Mouse (Mus musculus) right cerebral cortex, postnatal 10 days (tissue): ENCODE data around the gene Stxbp3.
A peak's percentile ranks its signal among the peaks of the same experiment; 100 is the strongest.
"Not testable (repeated sequence)": the region's sequence is repeated elsewhere in the genome, so short reads cannot be mapped to it uniquely, and the experiment has no call there.

Experiments used
- DNase-seq, 2 experiments: peaks; one replicate each; pipeline ENCODE4 v3.0.0; 2021; ENCODE audit warnings: low spot score in 2 of 2

The Stxbp3 gene

DNA sequence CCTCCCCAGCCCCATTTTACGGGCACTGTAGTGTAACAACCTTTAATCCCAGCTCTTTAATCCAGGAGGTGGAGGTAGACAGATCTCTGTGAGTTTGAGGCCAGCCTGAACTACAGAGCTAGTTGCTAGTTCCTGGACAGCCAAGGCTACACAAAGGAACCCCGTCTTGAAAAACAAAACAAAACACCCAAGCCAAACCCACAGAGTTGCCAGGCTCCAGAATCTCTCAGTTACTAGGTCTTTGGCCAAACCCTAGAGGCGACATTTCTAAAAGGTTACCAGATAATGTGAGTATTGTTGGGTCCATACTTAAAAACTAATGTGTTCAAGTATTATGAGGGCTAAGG lies 16.8 kb upstream of the Stxbp3 start:
- DNase-seq: no peak

- no peak for DNase-seq
Observed at GRCm38 (mm10) chr3:108856386-108857123, 16.2 kb upstream of the Stxbp3 start.

GRCm38 (mm10) chr3:108855864-108856263 lies 15.5 kb upstream of the Stxbp3 start:
- DNase-seq: peak; percentile 63 to 69

- peak; percentile 79 to 90 for DNase-seq
Observed at GRCm38 (mm10) chr3:108855371-108855770, 15.0 kb upstream of the Stxbp3 start.

GRCm38 (mm10) chr3:108853266-108853665 lies 12.9 kb upstream of the Stxbp3 start:
- DNase-seq: no peak

DNA sequence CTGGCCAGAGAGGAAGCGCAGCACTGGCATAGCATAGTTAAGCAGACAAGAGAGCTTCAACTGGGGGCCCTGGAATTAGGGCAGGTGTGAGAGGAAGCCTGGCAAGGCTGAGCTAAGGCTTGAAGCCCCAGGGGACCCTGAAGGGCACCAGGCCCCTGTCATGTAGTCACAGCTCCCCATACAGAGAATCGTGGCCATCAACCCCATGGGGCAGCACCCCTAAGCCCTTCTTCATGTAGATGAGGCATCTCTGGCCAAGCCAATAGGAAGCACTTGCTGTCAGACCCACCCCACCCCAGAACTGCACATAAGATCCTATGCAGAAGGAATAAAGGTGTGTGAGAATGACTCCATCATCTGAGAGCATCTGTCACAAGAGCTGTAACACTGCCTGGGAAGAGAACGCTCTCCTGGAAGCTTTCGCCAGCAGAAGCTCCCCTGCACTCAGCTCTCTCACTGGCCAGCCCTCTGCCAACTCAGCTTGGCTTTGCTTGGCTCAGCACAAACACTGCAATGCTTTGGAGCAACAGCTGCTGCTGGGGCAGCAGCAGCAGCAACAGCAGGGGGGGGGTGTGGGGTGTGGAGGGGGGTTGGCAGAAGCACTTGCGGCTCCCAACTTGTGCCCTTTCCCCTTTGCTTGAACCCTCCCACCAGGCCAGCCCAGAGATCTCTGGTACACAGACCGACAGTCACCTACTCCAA lies 11.8 kb upstream of the Stxbp3 start:
- DNase-seq: peak; percentile 54 to 55

GRCm38 (mm10) chr3:108851554-108851953 lies 11.2 kb upstream of the Stxbp3 start:
- DNase-seq: no peak

DNA sequence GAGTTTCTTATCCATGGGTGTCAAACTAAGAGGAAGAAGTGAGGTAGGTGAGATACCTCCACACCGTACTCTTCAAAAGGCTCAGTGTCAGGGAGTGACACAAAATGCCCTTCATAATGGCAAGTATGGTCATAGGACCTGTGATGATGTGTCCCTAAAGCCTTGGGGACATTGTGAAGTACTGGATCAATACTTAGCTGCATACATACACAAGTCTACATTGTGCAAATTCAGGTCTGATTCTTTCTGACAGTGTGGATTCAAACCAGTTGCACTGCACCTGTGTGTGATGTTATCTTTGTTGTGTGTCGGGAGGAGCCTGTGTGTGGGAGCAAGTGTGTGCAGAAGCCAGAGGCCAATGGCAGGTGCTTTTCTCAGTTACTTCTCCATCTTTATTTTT lies 10.7 kb upstream of the Stxbp3 start:
- DNase-seq: no peak

DNA sequence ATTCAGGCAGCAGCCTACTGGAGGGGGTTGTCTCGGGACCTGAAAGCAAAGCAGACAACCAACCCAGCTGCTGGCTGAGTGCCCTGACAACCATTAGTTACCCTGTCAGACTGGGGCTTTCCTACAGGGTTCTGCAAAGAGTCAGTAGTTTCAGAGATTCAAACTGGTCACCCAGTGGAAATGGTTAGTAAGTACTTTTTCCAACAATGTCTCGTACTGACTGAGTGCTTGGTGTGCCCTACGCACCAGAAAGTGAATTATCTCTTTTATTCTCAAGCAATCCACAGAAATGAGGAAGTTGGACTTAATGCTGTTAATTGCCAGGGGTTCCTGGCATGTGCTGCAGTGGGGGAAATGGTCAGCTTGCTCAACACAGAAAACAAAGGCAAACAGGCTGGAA lies 10.2 kb upstream of the Stxbp3 start:
- peak; percentile 57 to 59 for DNase-seq

- no peak for DNase-seq
Observed at GRCm38 (mm10) chr3:108846616-108847015, 6.3 kb upstream of the Stxbp3 start.

DNA sequence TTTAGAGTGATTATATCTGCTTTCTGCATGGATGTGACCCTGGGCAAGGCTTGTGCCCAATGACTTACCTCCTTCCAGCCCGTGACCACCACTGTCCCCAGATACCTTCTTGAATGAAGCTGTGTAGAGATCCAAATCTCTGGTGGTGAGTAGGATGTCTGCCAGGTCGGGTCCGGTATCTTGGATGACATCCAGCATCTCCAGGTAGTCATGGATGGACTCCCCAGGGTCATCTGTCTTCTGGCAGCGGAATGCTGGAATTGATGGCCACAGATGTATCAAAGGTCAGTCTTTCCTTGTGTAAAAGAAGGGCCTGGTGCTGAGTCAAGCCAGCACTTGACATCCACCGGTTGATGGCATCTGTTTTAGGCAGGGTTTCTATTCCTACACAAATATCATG lies 4.2 kb upstream of the Stxbp3 start:
- DNase-seq: no peak

- no peak for DNase-seq
Observed at GRCm38 (mm10) chr3:108844026-108844425, 3.7 kb upstream of the Stxbp3 start.

- DNase-seq: no peak
Observed at GRCm38 (mm10) chr3:108840716-108841054, 359 bp upstream of the Stxbp3 start.

GRCm38 (mm10) chr3:108839647-108839999 lies 703 bp downstream of the Stxbp3 start:
- no peak for DNase-seq

DNA sequence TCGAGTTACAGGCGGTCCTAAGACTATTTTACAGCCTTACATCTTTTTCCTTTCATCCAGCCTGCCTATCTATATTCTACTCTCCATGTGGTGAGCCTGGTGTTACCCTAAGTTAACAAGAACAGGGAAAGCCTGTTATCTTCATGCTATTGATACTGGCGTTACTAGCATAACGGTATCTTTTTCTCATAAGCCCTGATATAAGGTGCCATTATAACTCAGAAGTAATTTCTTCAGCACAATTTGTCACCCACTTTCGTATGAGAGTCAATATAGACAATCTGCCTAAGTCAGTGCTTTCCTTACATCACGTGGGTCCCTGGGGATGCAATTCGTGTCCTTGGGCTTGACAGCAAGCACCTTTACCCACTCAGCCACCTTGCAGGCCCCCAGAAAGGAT lies 1.3 kb downstream of the Stxbp3 start:
- no peak for DNase-seq

DNA sequence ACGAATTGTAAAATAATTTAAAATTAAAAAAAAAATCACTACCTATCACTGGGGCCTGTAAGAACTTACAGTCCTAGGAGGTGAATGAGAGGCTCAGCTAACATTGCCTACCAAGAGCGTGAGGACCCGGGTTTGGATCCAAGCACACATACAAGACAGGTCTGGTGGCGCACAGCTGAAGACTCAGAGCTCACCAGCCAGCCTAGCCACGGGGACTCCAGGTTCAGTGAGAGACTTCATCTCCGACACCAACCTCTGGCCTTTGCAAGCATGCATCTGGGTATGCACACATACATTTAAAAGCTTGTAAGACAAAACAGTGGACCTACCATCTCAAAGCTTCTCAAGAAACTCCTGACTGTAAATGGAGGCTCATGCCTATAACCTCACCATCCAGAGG lies 3.4 kb downstream of the Stxbp3 start:
- no peak for DNase-seq

DNA sequence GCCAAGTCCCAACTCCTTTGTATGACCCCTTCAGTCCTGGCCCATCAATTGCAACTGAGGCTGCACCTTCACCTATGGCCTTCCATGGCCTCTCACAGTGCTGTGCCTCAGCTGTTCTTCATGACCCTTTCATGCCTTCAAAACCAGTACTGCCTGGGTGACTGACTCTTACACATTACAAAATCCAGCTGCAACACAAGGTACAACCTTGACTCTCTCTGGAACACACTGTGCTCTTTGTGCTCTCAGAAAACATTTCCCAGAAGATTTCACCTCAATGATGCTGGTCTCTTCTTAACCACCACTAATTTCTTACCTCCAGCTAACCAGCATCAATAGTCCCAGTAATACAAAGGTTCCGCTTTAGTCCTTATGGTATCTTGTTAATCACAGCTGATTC lies 6.6 kb downstream of the Stxbp3 start:
- not testable (repeated sequence) for DNase-seq

- no peak for DNase-seq
Observed at GRCm38 (mm10) chr3:108831750-108832149, 8.6 kb downstream of the Stxbp3 start.

- no peak for DNase-seq
Observed at GRCm38 (mm10) chr3:108830493-108830892, 9.8 kb downstream of the Stxbp3 start.

- DNase-seq: no peak
Observed at GRCm38 (mm10) chr3:108815631-108816030, 24.7 kb downstream of the Stxbp3 start.

DNA sequence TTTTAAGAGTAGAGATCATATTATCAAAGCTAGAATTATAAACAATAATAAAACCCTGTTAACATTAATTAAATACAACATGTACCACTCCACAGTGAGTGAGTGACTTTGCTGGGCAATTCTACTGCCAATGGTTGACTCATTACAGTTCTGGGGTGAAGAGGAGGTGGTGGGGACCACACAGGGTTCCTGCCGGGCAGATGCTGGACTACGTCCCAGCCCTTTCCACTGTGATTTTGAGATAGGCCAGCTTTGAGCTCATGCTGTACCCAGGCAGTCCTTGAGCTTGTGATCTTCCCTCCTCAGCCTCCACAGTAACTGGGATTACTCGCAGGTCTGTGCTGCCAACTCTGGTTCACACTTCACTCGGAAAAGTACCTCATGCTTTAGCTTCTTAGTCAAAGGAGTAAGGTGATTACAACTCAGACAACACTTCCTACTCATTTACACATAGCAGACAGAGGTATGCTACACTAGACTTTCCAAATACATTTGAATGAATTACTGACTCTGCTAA lies 29.5 kb downstream of the Stxbp3 start:
- DNase-seq: no peak

GRCm38 (mm10) chr3:108805622-108806021 lies 34.7 kb downstream of the Stxbp3 start:
- no peak for DNase-seq

DNA sequence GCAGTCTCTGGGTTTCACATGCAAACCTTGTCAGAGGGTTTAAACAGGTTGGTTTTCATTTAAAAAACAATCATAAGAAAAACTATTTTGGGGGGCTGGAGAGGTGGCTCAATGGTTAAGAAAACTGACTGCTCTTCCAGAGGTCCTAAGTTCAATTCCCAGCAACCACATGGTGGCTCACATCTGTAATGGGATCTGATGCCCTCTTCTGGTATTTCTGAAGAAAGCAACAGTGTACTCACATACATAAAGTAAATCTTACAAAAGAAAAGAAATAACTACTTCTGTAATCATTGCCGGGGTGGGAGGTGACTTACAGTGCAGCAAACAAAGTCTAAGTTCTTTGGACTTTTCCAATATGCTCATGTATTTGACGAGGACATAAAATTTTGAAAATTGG lies 42.0 kb downstream of the Stxbp3 start:
- no peak for DNase-seq

DNA sequence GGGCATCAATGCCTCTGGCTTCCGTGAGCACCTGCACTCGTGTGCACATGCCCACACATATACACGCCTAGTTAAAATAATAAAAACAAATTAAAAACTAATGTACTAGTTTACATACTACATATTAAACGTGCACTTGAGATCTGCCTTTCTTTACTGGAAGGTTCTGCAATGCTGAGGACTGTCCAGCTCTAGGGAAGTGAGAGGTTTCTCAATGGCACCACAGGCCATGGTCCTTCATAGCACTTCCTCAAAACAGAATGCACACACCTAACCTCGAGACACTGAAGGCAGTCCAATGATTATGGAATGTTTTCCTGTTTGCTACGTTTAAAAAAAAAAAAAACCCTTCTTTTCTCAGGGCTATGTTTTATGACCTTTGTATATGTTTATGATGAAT lies 42.6 kb downstream of the Stxbp3 start:
- DNase-seq: no peak
